Mouse (Mus musculus) megakaryocyte-erythroid progenitor cell, adult 5-6 weeks (primary cell): ENCODE data around the gene Opa1. TPM values are rescaled to one million over a fixed set of nuclear protein-coding genes. Genes with fewer than 3 reads are reported as not detected.

Source experiments
- ATAC-seq: replicated peaks from 2 replicates; pipeline ENCODE4 v1.8.0; 2016; ENCODE audit warnings: mild to moderate bottlenecking, inconsistent platforms; ENCODE audit not compliant: severe bottlenecking, poor library complexity, low FRiP score, low TSS enrichment
- total RNA-seq, 2 experiments: library from RNA; stranded (forward) in 1 of 2; stranded (reverse) in 1 of 2; fragments of 200-1000, 215-1000 nt in 1 of 2; fragments of >200 nt in 1 of 2; fragmentation: Nextera tagmentation in 1 of 2; gene quantifications; 2 replicates each; pipeline ENCODE4 v1.2.3; 2014 to 2017

The Opa1 gene
- total RNA-seq (2014; fragmentation: Nextera tagmentation): 54.8 and 58.0 TPM in 2 replicates
- total RNA-seq (2017): 92.9 and 118 TPM in 2 replicates

GRCm38 (mm10) chr16:29579167-29579786 lies at the start of gene Opa1:
Gene Opa1, plus strand, starts transcription at chr16:29579334.
- peak; percentile 99 for ATAC-seq

GRCm38 (mm10) chr16:29533641-29534040 lies 45.5 kb upstream of the Opa1 start:
- no peak for ATAC-seq

GRCm38 (mm10) chr16:29535866-29536265 lies 43.3 kb upstream of the Opa1 start:
- no peak for ATAC-seq

GRCm38 (mm10) chr16:29536411-29537204 lies 42.5 kb upstream of the Opa1 start:
- ATAC-seq: no peak

- no peak for ATAC-seq
Measured at GRCm38 (mm10) chr16:29539906-29540305, 39.2 kb upstream of the Opa1 start.

- ATAC-seq: no peak
Measured at GRCm38 (mm10) chr16:29541261-29541683, 37.9 kb upstream of the Opa1 start.

GRCm38 (mm10) chr16:29544829-29545228 lies 34.3 kb upstream of the Opa1 start, which contains the start of gene Atp13a4:
Gene Atp13a4, minus strand, starts transcription at chr16:29544864.
- no peak for ATAC-seq

GRCm38 (mm10) chr16:29559667-29560066 lies 19.5 kb upstream of the Opa1 start:
- ATAC-seq: no peak

- ATAC-seq: 0 out of 2 replicates have a peak, but pooled peaks have one; percentile 30
Measured at GRCm38 (mm10) chr16:29560454-29560853, 18.7 kb upstream of the Opa1 start.

GRCm38 (mm10) chr16:29560869-29561268 lies 18.3 kb upstream of the Opa1 start:
- ATAC-seq: 0 out of 2 replicates have a peak, but pooled peaks have one; percentile 34

GRCm38 (mm10) chr16:29574013-29574412 lies 5.1 kb upstream of the Opa1 start:
- ATAC-seq: no peak

GRCm38 (mm10) chr16:29575620-29576019 lies 3.5 kb upstream of the Opa1 start:
- no peak for ATAC-seq

- peak; percentile 25; the same call in 1 of the 2 replicates for ATAC-seq
Measured at GRCm38 (mm10) chr16:29579787-29580176, 648 bp downstream of the Opa1 start.

GRCm38 (mm10) chr16:29592171-29592570 lies 13.0 kb downstream of the Opa1 start:
- ATAC-seq: no peak

GRCm38 (mm10) chr16:29597122-29597521 lies 18.0 kb downstream of the Opa1 start:
- no peak for ATAC-seq

GRCm38 (mm10) chr16:29605546-29605945 lies 26.4 kb downstream of the Opa1 start:
- ATAC-seq: no peak

GRCm38 (mm10) chr16:29607131-29607530 lies 28.0 kb downstream of the Opa1 start:
- ATAC-seq: no peak

GRCm38 (mm10) chr16:29614762-29615161 lies 35.6 kb downstream of the Opa1 start:
- no peak for ATAC-seq

- no peak for ATAC-seq
Measured at GRCm38 (mm10) chr16:29629053-29629452, 49.9 kb downstream of the Opa1 start.

GRCm38 (mm10) chr16:29635780-29636179 lies 56.6 kb downstream of the Opa1 start:
- no peak for ATAC-seq

- no peak for ATAC-seq
Measured at GRCm38 (mm10) chr16:29642376-29642775, 63.2 kb downstream of the Opa1 start.
